Mouse (Mus musculus) CD4-positive, CD25-positive, alpha-beta regulatory T cell, adult 4 months (primary cell): ENCODE measurements around the gene Wwp2. TPM values are rescaled to one million over a fixed set of nuclear protein-coding genes. Genes with fewer than 3 reads are reported as not detected.

ENCODE experiments used
- ATAC-seq: one replicate; pipeline ENCODE4 v1.8.0; 2017
- polyA plus RNA-seq, 2 experiments: library from polyadenylated mRNA; unstranded; fragments of 100-300 nt; shearing (Covaris generic); gene quantifications; one replicate each; pipeline ENCODE4 v1.2.1; 2017

The Wwp2 gene
- polyA plus RNA-seq, 2 experiments from 2014 or later = 117 to 187 TPM

GRCm38 (mm10) chr8:107513249-107513648, 77.1 kb downstream of the Wwp2 start:
- ATAC-seq = no peak

DNA sequence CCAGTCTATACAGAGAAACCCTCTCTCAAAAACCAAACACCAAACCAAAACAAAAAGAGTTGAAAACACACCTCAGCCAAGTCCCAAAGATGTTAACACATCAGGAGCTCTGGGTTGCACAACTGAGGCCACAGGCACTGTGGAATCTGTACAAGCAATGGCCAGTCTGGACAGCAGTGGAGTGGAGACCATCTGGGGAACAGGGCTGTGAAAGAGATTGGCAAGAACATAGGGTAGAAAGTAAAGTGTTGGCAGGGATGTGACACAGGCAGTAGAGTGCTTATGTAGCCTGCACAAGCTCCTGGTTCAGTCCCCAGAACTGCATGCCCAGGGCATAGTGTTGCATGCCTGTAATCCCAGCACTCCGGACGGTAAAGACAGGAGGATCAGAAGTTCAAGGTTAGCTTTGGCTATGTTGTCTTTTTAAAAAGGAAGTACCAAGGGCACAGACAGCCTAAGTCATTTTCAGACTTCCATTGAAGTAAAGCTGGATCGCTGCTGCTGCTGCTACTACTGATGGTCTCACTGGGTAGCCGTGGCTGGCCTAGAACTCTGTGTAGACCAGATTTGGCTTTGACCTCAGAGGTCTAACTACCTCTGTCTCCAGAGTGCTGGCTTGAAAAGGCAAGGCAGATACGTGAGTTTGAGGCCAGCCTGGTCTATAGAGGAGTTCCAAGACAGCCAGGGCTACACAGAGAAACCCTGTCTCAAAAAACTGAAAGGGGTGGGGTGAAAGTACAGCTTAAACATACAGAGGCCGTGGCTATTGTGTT, 79.0 kb downstream of the Wwp2 start:
- no peak for ATAC-seq

GRCm38 (mm10) chr8:107518726-107519125, 82.6 kb downstream of the Wwp2 start:
- no peak for ATAC-seq

DNA sequence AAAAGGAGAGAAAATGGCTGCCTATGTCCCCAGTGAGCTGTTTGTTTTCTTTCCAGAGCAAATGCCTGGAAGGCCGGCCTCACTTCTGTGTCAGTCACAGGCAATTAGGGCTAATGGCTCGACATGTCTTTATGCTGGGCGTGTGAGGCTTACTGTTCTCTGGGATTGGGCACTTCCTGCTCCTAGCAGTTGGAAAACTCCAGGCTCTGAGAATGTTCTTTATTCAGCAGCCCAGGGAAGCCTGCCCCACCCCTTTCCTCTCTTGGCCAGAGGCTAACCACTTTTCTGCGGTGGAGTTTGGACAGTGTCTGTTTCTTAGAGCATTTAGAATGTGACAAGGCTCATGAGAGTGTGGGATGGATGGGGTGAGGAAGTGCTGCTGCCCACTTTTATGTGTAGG, 83.7 kb downstream of the Wwp2 start:
- no peak for ATAC-seq

DNA sequence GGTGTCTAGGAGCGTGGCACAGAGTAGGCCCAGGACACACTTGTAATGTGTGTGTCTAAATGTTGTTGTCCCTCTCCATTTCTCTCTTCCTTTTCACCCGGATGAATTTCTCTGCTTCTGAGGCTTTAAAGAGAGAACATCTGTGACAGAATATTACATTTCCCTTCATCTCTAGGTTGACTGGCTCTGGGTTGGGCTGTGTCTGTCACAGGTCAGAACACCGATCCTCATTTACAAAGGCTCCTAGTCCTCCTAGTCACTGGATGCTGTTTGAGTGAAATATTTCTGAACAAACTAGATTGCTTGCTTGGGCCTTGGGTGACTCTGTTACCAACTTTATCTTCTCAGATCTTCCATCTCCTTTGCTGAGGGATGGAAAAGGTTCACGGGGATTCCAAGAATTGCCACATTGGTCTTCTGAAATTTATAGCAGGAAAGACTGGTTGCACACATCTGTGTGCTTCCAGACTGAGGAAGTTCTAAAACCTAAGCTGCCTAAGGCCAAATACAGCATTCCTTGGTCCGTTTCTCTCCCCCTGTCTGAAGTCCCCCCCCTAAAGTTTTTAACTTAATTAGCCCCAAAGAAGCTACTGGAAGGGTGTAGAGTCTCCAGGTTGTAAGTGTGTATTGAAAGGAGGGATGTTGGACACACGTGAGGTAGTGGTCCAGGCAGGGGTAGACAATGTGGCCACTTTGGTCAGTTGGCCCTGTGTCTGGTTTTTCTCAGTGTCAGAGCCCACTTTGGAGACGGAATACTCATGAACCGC, 85.8 kb downstream of the Wwp2 start:
- ATAC-seq = no peak

DNA sequence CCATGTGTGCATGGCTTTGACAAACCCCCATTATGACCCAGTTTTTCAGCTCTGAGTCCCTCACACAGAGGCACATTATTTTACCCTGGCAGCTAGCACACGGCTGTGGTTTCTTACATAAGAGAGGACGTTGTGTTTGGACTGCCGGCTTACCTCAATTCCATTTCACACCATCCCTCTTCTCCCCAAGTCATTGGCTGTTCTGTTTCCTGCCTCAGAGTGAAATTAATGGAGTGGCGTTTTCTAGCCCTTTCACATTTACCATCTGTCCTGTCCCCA, 86.3 kb downstream of the Wwp2 start:
- no peak for ATAC-seq

DNA sequence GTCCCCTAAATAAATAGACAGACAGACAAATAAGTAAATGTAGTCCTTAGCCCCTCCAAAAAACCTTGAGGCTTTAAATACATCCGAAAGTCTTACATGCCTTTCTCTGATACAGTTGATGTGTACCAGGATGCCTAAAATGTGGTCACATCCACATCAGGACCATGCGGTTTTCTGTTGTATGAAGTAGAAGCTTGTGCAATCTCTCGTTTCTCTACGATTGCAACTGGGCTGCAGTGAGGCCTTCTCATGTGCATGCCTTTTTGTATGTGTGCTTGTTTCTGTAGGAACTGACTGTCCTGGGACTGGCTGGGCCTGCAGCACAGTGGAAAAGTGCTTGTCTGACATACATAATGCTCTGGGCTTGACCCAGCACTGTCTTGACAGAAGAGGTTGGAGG, 88.4 kb downstream of the Wwp2 start:
- ATAC-seq = no peak

GRCm38 (mm10) chr8:107528786-107529185, 92.6 kb downstream of the Wwp2 start:
- no peak for ATAC-seq

DNA sequence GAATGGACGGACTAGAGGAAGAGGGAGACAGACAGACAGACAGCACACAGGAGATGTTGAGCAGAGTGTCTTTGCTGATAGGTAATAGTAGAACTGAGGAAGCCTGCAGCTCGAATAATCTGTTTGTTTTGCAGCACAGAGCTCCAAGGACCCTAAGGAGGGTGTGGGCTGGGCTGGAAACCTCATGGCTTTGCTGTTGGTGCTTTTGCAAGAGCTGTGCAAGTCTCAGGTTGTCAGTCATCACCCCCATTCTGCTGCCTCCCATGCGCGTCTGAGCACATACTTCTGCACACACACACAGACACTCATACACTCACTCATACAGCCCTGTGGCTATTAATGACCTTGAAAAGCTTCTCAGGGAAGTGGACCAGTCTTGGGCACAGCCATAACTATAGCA, 101.3 kb downstream of the Wwp2 start:
- ATAC-seq = no peak

- no peak for ATAC-seq
Measured at GRCm38 (mm10) chr8:107540623-107541022, 104.5 kb downstream of the Wwp2 start.

- no peak for ATAC-seq
Measured at GRCm38 (mm10) chr8:107541369-107541768, 105.2 kb downstream of the Wwp2 start.

DNA sequence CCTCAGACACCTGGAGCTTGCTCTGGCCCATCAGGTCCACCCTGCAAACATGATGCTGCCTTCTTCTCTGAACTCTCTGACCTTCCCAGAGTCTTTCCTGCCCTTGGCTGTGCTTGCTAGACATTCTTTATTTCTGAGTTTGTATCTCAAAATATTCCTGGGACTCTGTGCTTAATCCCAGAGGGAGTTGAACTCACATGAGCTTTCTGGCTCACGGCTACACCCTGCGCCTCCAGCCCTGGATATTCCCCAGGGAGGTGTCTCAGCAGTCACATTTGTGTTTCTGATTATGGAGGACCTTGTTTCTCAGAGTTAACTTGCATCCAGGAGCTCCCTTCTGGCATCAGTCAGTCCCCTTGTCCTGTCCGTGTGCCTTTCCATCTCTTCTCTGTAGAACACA, 106.0 kb downstream of the Wwp2 start:
- no peak for ATAC-seq

DNA sequence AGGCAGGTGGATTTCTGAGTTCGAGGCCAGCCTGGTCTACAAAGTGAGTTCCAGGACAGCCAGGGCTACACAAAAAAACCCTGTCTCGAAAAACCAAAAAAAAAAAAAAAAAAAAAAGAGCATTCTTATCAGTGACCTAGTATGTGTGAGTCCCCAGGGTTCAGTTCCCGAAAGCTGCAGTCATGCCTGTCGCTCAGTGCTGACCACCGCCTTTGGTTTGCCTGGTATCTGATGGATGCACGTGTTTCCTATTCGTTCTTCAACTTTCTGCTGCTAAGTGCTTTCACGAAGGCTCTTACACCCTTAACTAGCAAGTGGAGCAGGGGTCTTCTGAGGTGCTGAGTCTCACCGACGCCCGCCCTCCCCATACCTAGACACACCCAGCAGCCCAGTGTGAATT, 107.5 kb downstream of the Wwp2 start:
- no peak for ATAC-seq

- ATAC-seq = no peak
Measured at GRCm38 (mm10) chr8:107544211-107544610, 108.0 kb downstream of the Wwp2 start.

- ATAC-seq = no peak
Measured at GRCm38 (mm10) chr8:107544651-107545174, 108.5 kb downstream of the Wwp2 start.

DNA sequence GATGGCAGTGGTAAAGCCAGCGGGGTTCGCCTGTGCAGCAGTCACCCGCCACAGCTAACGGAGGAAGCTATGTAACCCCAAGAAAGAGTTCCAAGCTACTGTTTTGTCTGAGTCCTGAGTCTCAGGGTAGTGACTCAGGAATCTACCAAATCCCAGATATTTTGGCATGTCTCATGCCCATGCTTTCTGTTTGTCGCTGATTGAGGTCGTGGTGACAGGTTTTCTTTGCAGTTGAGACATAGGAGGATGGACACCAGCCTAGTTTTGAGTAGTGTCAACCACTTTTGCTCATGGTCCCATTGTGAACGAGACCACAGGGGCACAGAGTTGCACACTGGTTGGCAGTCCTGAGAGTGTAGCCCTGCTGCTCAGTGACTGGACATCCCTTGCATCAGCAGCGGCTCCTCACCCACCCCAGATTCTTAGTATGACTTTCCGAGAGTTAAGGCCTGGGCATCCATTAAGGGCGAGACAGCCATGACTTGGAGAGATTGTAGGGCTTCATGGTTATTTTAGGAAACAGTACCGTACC, 109.5 kb downstream of the Wwp2 start:
- no peak for ATAC-seq

DNA sequence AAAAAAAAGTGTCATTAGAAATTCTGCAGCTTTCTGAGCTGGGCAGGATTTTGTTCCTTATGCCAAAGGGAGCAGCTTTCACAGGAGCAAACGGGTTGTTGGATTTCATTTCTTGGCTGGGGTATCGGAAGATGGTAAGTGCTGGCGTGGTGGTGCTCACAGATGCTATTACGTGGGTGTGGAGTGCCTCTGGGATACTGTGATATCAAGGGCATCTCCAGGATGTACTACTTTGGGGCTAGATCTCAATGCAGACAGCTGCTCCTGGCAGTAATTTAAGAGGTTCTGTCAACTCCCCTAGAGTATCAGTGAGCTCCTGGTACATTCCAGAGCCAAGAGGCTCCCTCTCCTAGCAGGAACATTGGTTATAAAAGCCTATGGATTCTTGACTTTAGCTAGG, 110.0 kb downstream of the Wwp2 start:
- no peak for ATAC-seq

DNA sequence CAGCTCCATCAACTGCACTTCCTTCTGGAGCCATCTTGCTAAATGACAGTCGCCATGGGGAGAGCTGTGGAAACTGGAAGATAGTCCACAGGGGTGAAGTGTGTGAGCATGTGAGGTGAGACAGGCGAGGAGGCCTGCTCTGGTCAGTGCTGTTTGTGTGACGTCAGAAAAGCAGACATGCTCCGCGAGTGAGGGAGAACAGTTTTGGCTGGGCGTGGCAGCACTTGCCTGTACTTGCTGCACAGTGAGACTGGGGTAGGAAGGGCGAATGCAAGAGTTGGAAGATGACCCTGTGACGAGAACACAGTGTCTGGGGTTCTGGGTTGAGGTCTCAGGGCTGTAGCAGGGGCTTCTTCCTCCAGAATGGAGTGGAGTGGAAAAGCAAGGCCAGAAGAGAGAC, 110.7 kb downstream of the Wwp2 start:
- no peak for ATAC-seq

DNA sequence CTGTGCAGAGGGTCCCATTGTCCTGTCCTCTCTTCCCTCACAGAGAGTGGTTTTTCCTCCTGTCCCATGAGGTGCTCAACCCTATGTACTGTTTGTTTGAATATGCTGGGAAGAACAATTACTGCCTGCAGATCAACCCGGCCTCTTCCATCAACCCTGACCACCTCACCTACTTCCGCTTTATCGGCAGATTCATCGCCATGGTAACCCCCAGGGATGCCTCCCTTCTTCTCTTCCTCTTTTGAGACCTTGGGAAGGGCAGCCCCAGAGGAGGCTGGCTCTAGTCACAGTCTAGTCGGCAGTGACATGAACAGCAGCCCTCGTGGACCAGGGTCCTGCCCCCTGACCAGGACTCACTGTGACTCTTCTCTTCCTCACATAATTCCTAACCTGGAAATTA, 116.1 kb downstream of the Wwp2 start:
- ATAC-seq = no peak

DNA sequence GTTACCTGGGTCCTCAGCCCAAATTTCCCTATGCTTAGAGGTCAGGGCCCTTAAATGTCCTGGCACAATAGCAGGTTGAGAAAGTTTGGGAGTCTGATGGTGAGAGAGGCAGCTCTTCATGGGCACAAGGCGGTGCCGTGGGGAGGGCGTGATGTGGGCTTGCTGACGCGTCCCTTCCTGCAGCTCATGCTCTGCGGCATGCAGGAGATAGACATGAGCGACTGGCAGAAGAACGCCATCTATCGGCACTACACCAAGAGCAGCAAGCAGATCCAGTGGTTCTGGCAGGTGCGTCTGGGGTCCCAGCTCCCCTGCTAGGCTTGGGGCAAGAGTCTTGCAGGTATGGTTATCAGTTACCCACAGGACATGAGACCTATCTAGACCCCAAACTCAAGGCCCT, 119.1 kb downstream of the Wwp2 start:
- ATAC-seq = no peak

DNA sequence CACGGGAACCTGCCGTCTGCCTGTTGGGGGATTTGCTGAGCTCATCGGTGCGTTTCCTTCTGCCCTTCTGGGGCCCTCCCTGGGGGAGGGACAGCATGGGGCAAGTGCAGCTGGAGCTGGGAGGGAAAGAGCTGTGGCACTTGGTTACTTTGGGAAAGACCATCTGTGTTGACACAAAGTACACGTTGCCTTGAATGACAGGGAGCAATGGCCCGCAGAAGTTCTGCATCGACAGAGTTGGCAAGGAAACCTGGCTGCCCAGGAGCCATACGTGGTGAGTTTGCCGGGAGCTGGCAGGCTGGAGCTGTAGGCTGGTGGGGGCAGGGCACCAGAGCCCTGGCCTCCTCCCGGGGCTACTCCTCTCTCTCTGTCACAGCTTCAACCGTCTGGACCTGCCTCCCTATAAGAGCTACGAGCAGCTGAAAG, 120.4 kb downstream of the Wwp2 start:
- no peak for ATAC-seq

DNA sequence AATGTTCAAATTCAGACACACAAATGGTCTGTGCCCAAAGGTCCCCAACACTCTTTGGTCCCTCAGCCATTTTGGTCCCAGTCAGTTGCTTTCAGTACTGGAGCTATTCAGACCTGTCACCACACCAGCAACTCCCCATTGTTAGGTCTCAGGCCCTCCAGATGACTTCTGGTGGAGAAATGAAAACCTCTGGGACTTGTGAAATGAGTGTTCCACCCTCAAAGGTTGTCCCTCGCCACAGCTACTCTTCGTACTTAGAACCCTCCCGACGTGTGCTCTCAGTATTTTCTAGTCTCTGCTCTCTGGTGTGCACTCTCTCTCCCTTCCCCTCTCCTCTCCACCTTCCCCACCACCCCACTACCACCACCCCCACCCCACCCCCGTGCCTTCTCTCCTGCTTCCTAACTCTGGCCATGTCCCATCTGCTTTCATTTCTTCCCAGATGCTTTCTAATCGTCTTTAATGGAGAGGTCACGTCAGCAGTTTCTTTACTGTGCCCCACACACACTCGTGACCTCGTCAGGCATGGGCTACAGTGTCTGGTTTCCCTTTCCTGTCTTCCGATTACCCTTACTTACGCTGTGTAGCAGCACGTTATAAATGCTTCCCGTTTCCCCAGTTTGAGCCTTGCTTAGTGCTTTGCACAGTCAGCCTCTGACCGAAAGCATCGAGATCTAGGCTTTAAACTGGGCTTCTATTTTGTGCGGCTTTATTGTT, 124.8 kb downstream of the Wwp2 start:
- peak; percentile 89 for ATAC-seq

- no peak for ATAC-seq
Measured at GRCm38 (mm10) chr8:107562164-107562563, 126.0 kb downstream of the Wwp2 start.
